Mouse (Mus musculus) myocyte (in vitro differentiated cells): Measurements from ENCODE around the gene Hmmr.

ENCODE experiments used
- CEBPB ChIP-seq: IDR thresholded peaks from 2 replicates; pipeline ENCODE4 v1.6.1; 2011; ENCODE audit warnings: mild to moderate bottlenecking, moderate library complexity; ENCODE audit not compliant: poor library complexity, insufficient read depth, severe bottlenecking
- MAX ChIP-seq: IDR thresholded peaks from one replicate; pipeline ENCODE4 v1.6.1; 2011; ENCODE audit warnings: low read depth, mild to moderate bottlenecking, control low read depth
- MYOG ChIP-seq, 3 experiments: IDR thresholded peaks; one replicate each; pipeline ENCODE4 v1.6.1; 2011; ENCODE audit warnings: control low read depth in 2 of 3, low read depth in 2 of 3, mild to moderate bottlenecking in 2 of 3; ENCODE audit not compliant: insufficient read length in 2 of 3, control insufficient read depth in 1 of 3, insufficient read depth in 1 of 3
- POLR2A ChIP-seq: IDR thresholded peaks from one replicate; pipeline ENCODE4 v1.6.1; 2011; ENCODE audit warnings: low read depth, mild to moderate bottlenecking, control low read depth, moderate library complexity; ENCODE audit not compliant: insufficient read length
- POLR2AphosphoS2 ChIP-seq: IDR thresholded peaks from one replicate; pipeline ENCODE4 v1.6.1; 2011; ENCODE audit warnings: low read depth, control low read depth; ENCODE audit not compliant: insufficient read length
- REST ChIP-seq: IDR thresholded peaks from one replicate; pipeline ENCODE4 v1.6.1; 2011; ENCODE audit warnings: mild to moderate bottlenecking, control low read depth, moderate library complexity; ENCODE audit not compliant: insufficient read depth, insufficient read length
- TCF3 ChIP-seq: IDR thresholded peaks from one replicate; pipeline ENCODE4 v1.6.1; 2011; ENCODE audit warnings: low read depth, control low read depth; ENCODE audit not compliant: insufficient read length

GRCm38 (mm10) chr11:40741605-40742262 lies 8.5 kb upstream of the Hmmr start:
- TF ChIP-seq MYOG (IDR thresholded peaks at IDR 0.05; ENCODE audit: control insufficient read depth in 1 of 3, insufficient read depth in 1 of 3, insufficient read length in 2 of 3, low read depth in 2 of 3) (no peak), TCF3 (no peak), CEBPB (no peak), POLR2AphosphoS2 (peak; percentile 31), POLR2A (no peak), MAX (no peak), REST (no peak)
